Mouse (Mus musculus) cerebellum, postnatal 25 days (tissue): Measurements from ENCODE around the gene Olfr669.
"Not testable (repeated sequence)": the region's sequence is repeated elsewhere in the genome, so short reads cannot be mapped to it uniquely, and the experiment has no call there.

Experiments used
- DNase-seq, 2 experiments: peaks; one replicate each; pipeline ENCODE4 v3.0.0; 2021; ENCODE audit warnings: mixed read lengths in 2 of 2

Gene Olfr669

GRCm38 (mm10) chr7:104933940-104934339, at the start of gene Olfr669:
TSS of gene Olfr669 (plus strand) at chr7:104934240.
- DNase-seq, result no peak

DNA sequence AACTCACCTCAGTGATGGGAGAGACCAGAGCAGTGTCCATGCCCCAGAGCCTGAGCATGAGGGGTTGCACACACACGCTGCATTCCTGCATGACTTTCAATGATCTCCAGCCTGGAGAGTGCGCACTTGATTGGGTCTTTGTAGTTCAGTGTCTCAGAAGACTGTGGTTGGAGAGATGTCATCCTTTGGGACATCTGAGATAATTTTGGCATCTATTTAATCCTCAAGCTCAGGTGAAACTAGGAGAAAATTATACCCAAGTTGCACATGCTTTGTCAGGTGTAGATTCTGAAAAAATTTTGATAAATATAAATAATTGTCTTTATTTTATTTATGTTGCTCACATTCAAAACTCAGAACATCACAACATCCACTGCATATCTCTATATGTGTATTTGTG, 38.2 kb upstream of the Olfr669 start, which contains the start of gene Olfr666:
Gene Olfr666, minus strand, starts transcription at position 101 of the 400 bp plus-strand sequence.
- DNase-seq, result no peak

GRCm38 (mm10) chr7:104921382-104921781, 12.7 kb upstream of the Olfr669 start, which contains the start of gene Olfr667:
TSS of gene Olfr667 (minus strand) at chr7:104921482.
- DNase-seq, result no peak

- DNase-seq, result no peak
These were observed 6.1 kb upstream of the Olfr669 start, which contains the start of gene Olfr668 for GRCm38 (mm10) chr7:104927957-104928356. TSS of gene Olfr668 (minus strand) at chr7:104928057.

DNA sequence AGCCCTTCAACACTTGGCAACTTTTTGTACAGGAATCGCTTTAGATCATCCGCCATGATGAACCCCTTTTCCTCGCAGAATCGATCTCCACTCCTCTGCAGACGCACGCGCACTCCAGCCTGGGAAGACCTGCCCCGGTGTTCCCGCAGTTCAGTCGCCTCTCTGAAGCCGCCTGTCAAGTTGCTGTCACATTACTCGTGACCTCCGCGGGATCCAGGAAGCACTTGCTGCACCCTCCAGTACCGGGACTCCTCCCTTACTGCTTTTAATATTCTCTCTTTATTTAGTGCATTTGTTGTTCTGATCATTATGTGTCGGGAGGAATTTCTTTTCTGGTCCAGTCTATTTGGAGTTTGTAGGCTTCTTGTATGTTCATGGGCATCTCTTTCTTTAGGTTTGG, 16.2 kb downstream of the Olfr669 start:
- DNase-seq, result not testable (repeated sequence)

- DNase-seq, result no peak
These were observed 28.5 kb downstream of the Olfr669 start, which contains the start of gene Olfr670 for GRCm38 (mm10) chr7:104962520-104962919. TSS of gene Olfr670 (minus strand) at chr7:104962620.

- not testable (repeated sequence) for DNase-seq
These were observed 38.5 kb downstream of the Olfr669 start for GRCm38 (mm10) chr7:104972507-104972906.

DNA sequence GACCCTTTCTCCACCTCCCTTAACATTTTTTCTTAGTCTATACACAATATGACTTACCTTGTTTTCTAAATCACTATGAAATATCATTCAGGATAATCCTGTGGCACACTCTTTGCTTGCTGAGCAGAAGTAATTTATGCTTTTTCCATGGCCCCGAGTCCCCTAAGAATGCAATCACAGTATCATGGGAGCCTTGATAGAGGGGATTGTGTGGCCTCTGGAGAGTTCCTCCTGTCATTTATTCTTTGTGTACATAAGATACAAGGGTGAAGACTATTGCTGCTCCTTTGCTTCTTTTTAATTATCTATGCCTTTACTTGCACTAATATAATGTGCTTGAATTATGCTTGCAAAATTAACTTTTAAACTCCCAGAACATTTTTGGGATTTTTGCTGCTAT, 45.0 kb downstream of the Olfr669 start, which contains the start of gene Olfr671:
Gene Olfr671, minus strand, starts transcription at position 101 of the 400 bp plus-strand sequence.
- DNase-seq, result no peak
